Mouse (Mus musculus) ES-Bruce4 (cell line): Measurements from ENCODE around the gene Dab2ip. TPM values are rescaled to one million over a fixed set of nuclear protein-coding genes. Genes with fewer than 3 reads are reported as not detected.

ENCODE experiments used
- H3K27ac ChIP-seq: 2 replicates; pipeline ENCODE4 v1.5.1; 2012; ENCODE audit warnings: low read length, inconsistent platforms; ENCODE audit not compliant: insufficient read depth
- H3K27me3 ChIP-seq: 2 replicates; pipeline ENCODE4 v1.6.1; 2012; ENCODE audit warnings: mild to moderate bottlenecking, low read length, inconsistent platforms; ENCODE audit not compliant: control insufficient read depth, poor library complexity, insufficient read depth, severe bottlenecking
- H3K36me3 ChIP-seq: 2 replicates; pipeline ENCODE4 v1.6.1; 2012; ENCODE audit warnings: inconsistent platforms, mild to moderate bottlenecking, low read length, moderate library complexity; ENCODE audit not compliant: control insufficient read depth, poor library complexity, insufficient read depth, severe bottlenecking
- H3K4me1 ChIP-seq: one replicate; pipeline ENCODE4 v1.8.1; 2011; ENCODE audit warnings: low read length; ENCODE audit not compliant: control insufficient read depth, insufficient read depth
- H3K4me3 ChIP-seq: 2 replicates; pipeline ENCODE4 v1.5.1; 2011; ENCODE audit warnings: low read depth, mild to moderate bottlenecking, low read length
- H3K9ac ChIP-seq: 2 replicates; pipeline ENCODE4 v1.6.1; 2012; ENCODE audit warnings: low read depth, mild to moderate bottlenecking, inconsistent platforms; ENCODE audit not compliant: poor library complexity, severe bottlenecking
- H3K9me3 ChIP-seq: replicated peaks from 2 replicates; pipeline ENCODE4 v1.6.1; 2012; ENCODE audit warnings: mild to moderate bottlenecking, low read length, inconsistent platforms; ENCODE audit not compliant: control insufficient read depth, poor library complexity, insufficient read depth, severe bottlenecking
- CTCF ChIP-seq: IDR thresholded peaks from one replicate; pipeline ENCODE4 v1.8.1; 2011; ENCODE audit warnings: low read depth, low read length
- EP300 ChIP-seq: IDR thresholded peaks from 2 replicates; pipeline ENCODE4 v1.6.1; 2011; ENCODE audit warnings: low read depth, low read length; ENCODE audit not compliant: insufficient read depth
- POLR2A ChIP-seq: IDR thresholded peaks from one replicate; pipeline ENCODE4 v1.8.1; 2011; ENCODE audit warnings: low read length; ENCODE audit not compliant: insufficient read depth
- polyA plus RNA-seq: library from polyadenylated mRNA; stranded (reverse); fragments of >200 nt; gene quantifications from 2 replicates; pipeline ENCODE4 v1.2.4, GENCODE M21; 2011; ENCODE audit warnings: low read depth; ENCODE audit not compliant: missing spikeins, insufficient read depth, insufficient read length

Dab2ip gene
- polyA plus RNA-seq, 1 experiment, result 29.4 TPM

DNA sequence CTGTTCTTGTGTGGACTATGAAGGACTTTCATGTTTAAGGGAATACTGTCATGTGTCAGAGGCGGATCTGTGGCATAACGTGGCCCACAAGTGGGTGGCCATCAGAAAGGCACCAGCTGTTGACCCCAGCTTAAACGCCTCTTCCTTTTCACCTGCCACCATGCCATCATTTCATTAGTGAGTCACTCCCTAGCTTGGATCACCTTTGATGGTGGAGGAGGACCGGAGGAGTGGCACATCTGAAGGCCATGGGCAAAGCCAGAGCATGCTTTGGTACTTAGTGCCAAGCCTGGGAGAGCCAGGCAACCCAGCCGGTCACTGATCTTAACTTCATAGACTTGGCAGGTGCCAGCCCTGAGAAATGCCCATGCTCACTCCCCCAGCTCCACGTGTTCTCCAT, 96.7 kb downstream of the Dab2ip start:
- Histone ChIP-seq H3K27me3 (no peaks in the 10 kb centered on the region), H3K9ac (no peak overlapping the region), H3K4me3 (no peak overlapping the region), H3K4me1 (peaks cover 3% of the 10 kb centered on the region), H3K9me3 (no peaks in the 10 kb centered on the region), H3K27ac (no peak overlapping the region), H3K36me3 (no peaks in the 10 kb centered on the region)
- TF ChIP-seq POLR2A (no peak), CTCF (no peak), EP300 (no peak)

DNA sequence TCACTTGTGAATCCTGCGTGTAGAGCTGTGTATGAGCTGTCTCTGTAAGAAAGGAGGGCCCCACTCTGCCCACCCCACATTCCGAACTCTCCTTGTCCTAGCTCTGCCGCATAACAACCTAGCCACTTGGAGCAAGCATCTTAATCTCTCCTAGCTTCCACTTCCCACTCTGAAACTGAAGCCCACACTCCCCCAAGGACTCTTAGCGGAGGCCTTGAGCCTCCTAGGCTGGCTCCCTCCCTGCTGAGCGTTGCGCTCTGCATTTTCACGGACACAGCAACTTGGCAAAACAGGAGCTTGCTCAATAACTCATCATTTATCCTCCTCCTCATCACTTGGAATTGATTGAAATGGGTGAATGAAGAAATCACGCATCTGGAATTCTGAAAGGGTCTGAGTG, 97.9 kb downstream of the Dab2ip start:
- TF ChIP-seq POLR2A (no peak), CTCF (no peak), EP300 (no peak)
- no peaks in the 10 kb centered on the region for H3K9me3 ChIP-seq
- H3K36me3 ChIP-seq, result no peaks in the 10 kb centered on the region
- H3K27ac ChIP-seq, result no peak overlapping the region
- no peak overlapping the region for H3K4me3 ChIP-seq
- H3K27me3 ChIP-seq, result no peaks in the 10 kb centered on the region
- H3K9ac ChIP-seq, result no peak overlapping the region
- peaks cover 3% of the 10 kb centered on the region for H3K4me1 ChIP-seq

GRCm38 (mm10) chr2:35658311-35658710, 100.2 kb downstream of the Dab2ip start:
- no peak overlapping the region for H3K4me3 ChIP-seq
- no peak for TF ChIP-seq EP300
- no peak for TF ChIP-seq CTCF
- no peak for TF ChIP-seq POLR2A

GRCm38 (mm10) chr2:35659578-35660194, 101.6 kb downstream of the Dab2ip start:
- Histone ChIP-seq H3K27ac (no peak overlapping the region), H3K4me3 (no peak overlapping the region), H3K27me3 (no peaks in the 10 kb centered on the region), H3K9ac (no peak overlapping the region), H3K4me1 (no peaks in the 10 kb centered on the region), H3K9me3 (no peaks in the 10 kb centered on the region), H3K36me3 (no peaks in the 10 kb centered on the region)
- TF ChIP-seq CTCF (no peak), EP300 (no peak), POLR2A (no peak)

More at GRCm38 (mm10) chr2:35658311-35658710, 100.2 kb downstream of the Dab2ip start:
- no peaks in the 10 kb centered on the region for H3K36me3 ChIP-seq
- no peak overlapping the region for H3K27ac ChIP-seq
- H3K4me1 ChIP-seq, result no peaks in the 10 kb centered on the region
- H3K9ac ChIP-seq, result no peak overlapping the region
- H3K27me3 ChIP-seq, result no peaks in the 10 kb centered on the region
- no peaks in the 10 kb centered on the region for H3K9me3 ChIP-seq

GRCm38 (mm10) chr2:35660953-35661374, 102.9 kb downstream of the Dab2ip start:
- H3K36me3 ChIP-seq, result no peaks in the 10 kb centered on the region
- no peaks in the 10 kb centered on the region for H3K4me1 ChIP-seq
- no peak overlapping the region for H3K4me3 ChIP-seq
- TF ChIP-seq EP300, result no peak
- TF ChIP-seq POLR2A, result no peak
- TF ChIP-seq CTCF, result no peak
- H3K27ac ChIP-seq, result no peak overlapping the region
- peak overlapping the region; percentile 97 for H3K9ac ChIP-seq
- H3K9me3 ChIP-seq, result no peaks in the 10 kb centered on the region
- no peaks in the 10 kb centered on the region for H3K27me3 ChIP-seq

GRCm38 (mm10) chr2:35661454-35662000, 103.5 kb downstream of the Dab2ip start:
- Histone ChIP-seq H3K4me1 (no peaks in the 10 kb centered on the region), H3K9me3 (no peaks in the 10 kb centered on the region), H3K4me3 (peak overlapping the region; percentile 86), H3K9ac (peak overlapping the region; percentile 97), H3K27me3 (no peaks in the 10 kb centered on the region), H3K36me3 (no peaks in the 10 kb centered on the region), H3K27ac (no peak overlapping the region)
- TF ChIP-seq POLR2A (no peak), CTCF (no peak), EP300 (no peak)
